Mouse (Mus musculus) forebrain, embryonic 12.5 days (tissue): Measurements from ENCODE around the gene Gm5868. TPM values are rescaled to one million over a fixed set of nuclear protein-coding genes. Genes with fewer than 3 reads are reported as not detected.
"Not testable (repeated sequence)": the region's sequence is repeated elsewhere in the genome, so short reads cannot be mapped to it uniquely, and the experiment has no call there.

ENCODE experiments used
- ATAC-seq: fragments of 200-750 bp; cut with Nextera tagmentation; 2 replicates; pipeline ENCODE4 v1.8.0; 2017; ENCODE audit warnings: moderate TSS enrichment; ENCODE audit not compliant: low FRiP score
- H3K27ac ChIP-seq: fragments of 300-500 bp; sonication (generic); 2 replicates; pipeline ENCODE4 v1.5.1; 2016; ENCODE audit warnings: mild to moderate bottlenecking
- H3K27me3 ChIP-seq: fragments of 300-500 bp; sonication (generic); 2 replicates; pipeline ENCODE4 v1.6.1; 2016; ENCODE audit warnings: mild to moderate bottlenecking
- H3K36me3 ChIP-seq: fragments of 300-500 bp; sonication (generic); replicated peaks from 2 replicates; pipeline ENCODE4 v1.6.1; 2016; ENCODE audit warnings: mild to moderate bottlenecking
- H3K4me1 ChIP-seq: fragments of 300-500 bp; sonication (generic); 2 replicates; pipeline ENCODE4 v1.6.1; 2016
- H3K4me2 ChIP-seq: fragments of 300-500 bp; sonication (generic); 2 replicates; pipeline ENCODE4 v1.6.1; 2016; ENCODE audit warnings: mild to moderate bottlenecking, moderate library complexity
- H3K4me3 ChIP-seq: fragments of 300-500 bp; sonication (generic); replicated peaks from 2 replicates; pipeline ENCODE4 v1.5.1; 2016; ENCODE audit warnings: mild to moderate bottlenecking
- H3K9ac ChIP-seq: fragments of 300-500 bp; sonication (generic); 2 replicates; pipeline ENCODE4 v1.6.1; 2016; ENCODE audit warnings: mild to moderate bottlenecking
- H3K9me3 ChIP-seq: fragments of 300-500 bp; sonication (generic); 2 replicates; pipeline ENCODE4 v1.6.1; 2016
- WGBS: fragments of 180-500 bp; shearing (Covaris S2); methylation state at CpG from one replicate; pipeline ENCODE4 v1.1.7; 2016; 5-methylcytosine and 5-hydroxymethylcytosine counted together
- polyA plus RNA-seq: library from polyadenylated mRNA; unstranded; fragments of >200 nt; fragmentation: Nextera tagmentation; extraction: Ambion mirVana; gene quantifications from 2 replicates; pipeline ENCODE4 v1.2.1, GENCODE M21; 2016

Gm5868 gene
- polyA plus RNA-seq, result 3.2 and 3.5 TPM in 2 replicates

GRCm38 (mm10) chr5:72587192-72587681, at the start of gene Gm5868:
Gm5868 (minus strand) TSS chr5:72587551.
- Histone ChIP-seq H3K4me3 (peak within 1 kb of the TSS; percentile 44), H3K27ac (no peak within 1 kb of the TSS), H3K9me3 (no peaks in the 10 kb centered on the region), H3K36me3 (no peaks in the 10 kb centered on the region), H3K4me2 (peak within 1 kb of the TSS; percentile 65), H3K27me3 (peaks cover 24% of the 10 kb centered on the region), H3K4me1 (peaks cover 7% of the 10 kb centered on the region; the same call in 1 of the 2 replicates), H3K9ac (peak within 1 kb of the TSS; percentile 47; the same call in 1 of the 2 replicates)
- peak; percentile 89 for ATAC-seq
- WGBS, result 3% methylated on average over 38 of the region's 38 CpGs

GRCm38 (mm10) chr5:72636576-72636975, 49.2 kb upstream of the Gm5868 start:
- 86% methylated on average over 3 of the region's 3 CpGs for WGBS
- ATAC-seq, result no peak
- Histone ChIP-seq H3K9ac (no peak overlapping the region), H3K27ac (no peak overlapping the region), H3K9me3 (no peaks in the 10 kb centered on the region), H3K4me2 (no peak overlapping the region), H3K36me3 (no peaks in the 10 kb centered on the region), H3K4me3 (no peak overlapping the region), H3K27me3 (no peaks in the 10 kb centered on the region), H3K4me1 (no peaks in the 10 kb centered on the region)

- Histone ChIP-seq H3K27ac (no peak overlapping the region), H3K4me3 (no peak overlapping the region), H3K36me3 (no peaks in the 10 kb centered on the region), H3K9me3 (no peaks in the 10 kb centered on the region), H3K4me2 (no peak overlapping the region), H3K27me3 (no peaks in the 10 kb centered on the region), H3K9ac (no peak overlapping the region), H3K4me1 (no peaks in the 10 kb centered on the region)
- ATAC-seq, result no peak
- WGBS, result 74% methylated on average over 3 of the region's 3 CpGs
Measured at GRCm38 (mm10) chr5:72636122-72636521, 48.8 kb upstream of the Gm5868 start.

- ATAC-seq, result no peak
- no peaks in the 10 kb centered on the region for H3K9me3 ChIP-seq
- WGBS, result 89% methylated on average over 9 of the region's 9 CpGs
Measured at GRCm38 (mm10) chr5:72634791-72635271, 47.5 kb upstream of the Gm5868 start.

GRCm38 (mm10) chr5:72630026-72630425, 42.7 kb upstream of the Gm5868 start:
- H3K4me2 ChIP-seq, result no peak overlapping the region
- no peak overlapping the region for H3K27ac ChIP-seq
- H3K4me3 ChIP-seq, result no peak overlapping the region
- H3K4me1 ChIP-seq, result no peaks in the 10 kb centered on the region
- no peaks in the 10 kb centered on the region for H3K9me3 ChIP-seq
- no peaks in the 10 kb centered on the region for H3K36me3 ChIP-seq
- H3K27me3 ChIP-seq, result no peaks in the 10 kb centered on the region
- ATAC-seq, result no peak
- 89% methylated on average over 6 of the region's 6 CpGs for WGBS
- H3K9ac ChIP-seq, result no peak overlapping the region

More at GRCm38 (mm10) chr5:72634791-72635271, 47.5 kb upstream of the Gm5868 start:
- H3K36me3 ChIP-seq, result no peaks in the 10 kb centered on the region
- no peaks in the 10 kb centered on the region for H3K4me1 ChIP-seq
- H3K27ac ChIP-seq, result no peak overlapping the region
- H3K9ac ChIP-seq, result no peak overlapping the region
- no peaks in the 10 kb centered on the region for H3K27me3 ChIP-seq
- H3K4me3 ChIP-seq, result no peak overlapping the region
- no peak overlapping the region for H3K4me2 ChIP-seq

- H3K4me1 ChIP-seq, result no peaks in the 10 kb centered on the region
- no peaks in the 10 kb centered on the region for H3K36me3 ChIP-seq
- H3K4me2 ChIP-seq, result no peak overlapping the region
- H3K9me3 ChIP-seq, result no peaks in the 10 kb centered on the region
- 82% methylated on average over 1 of the region's 1 CpGs for WGBS
- H3K27ac ChIP-seq, result no peak overlapping the region
- no peak overlapping the region for H3K9ac ChIP-seq
- H3K4me3 ChIP-seq, result no peak overlapping the region
- no peak for ATAC-seq
- H3K27me3 ChIP-seq, result no peaks in the 10 kb centered on the region
Measured at GRCm38 (mm10) chr5:72621022-72621421, 33.7 kb upstream of the Gm5868 start.

- WGBS, result 85% methylated on average over 4 of the region's 4 CpGs
- H3K27me3 ChIP-seq, result no peaks in the 10 kb centered on the region
- no peaks in the 10 kb centered on the region for H3K4me1 ChIP-seq
- no peak overlapping the region for H3K27ac ChIP-seq
- no peak overlapping the region for H3K4me2 ChIP-seq
- H3K9ac ChIP-seq, result no peak overlapping the region
- no peak for ATAC-seq
- no peaks in the 10 kb centered on the region for H3K9me3 ChIP-seq
- no peaks in the 10 kb centered on the region for H3K36me3 ChIP-seq
- no peak overlapping the region for H3K4me3 ChIP-seq
Measured at GRCm38 (mm10) chr5:72617413-72617812, 30.1 kb upstream of the Gm5868 start.

GRCm38 (mm10) chr5:72603138-72603537, 15.8 kb upstream of the Gm5868 start:
- Histone ChIP-seq H3K4me3 (no peak overlapping the region), H3K9ac (no peak overlapping the region), H3K4me1 (no peaks in the 10 kb centered on the region), H3K36me3 (no peaks in the 10 kb centered on the region), H3K4me2 (no peak overlapping the region), H3K27me3 (no peaks in the 10 kb centered on the region), H3K9me3 (no peaks in the 10 kb centered on the region), H3K27ac (no peak overlapping the region)
- WGBS, result 88% methylated on average over 4 of the region's 4 CpGs
- no peak for ATAC-seq

GRCm38 (mm10) chr5:72601006-72601405, 13.7 kb upstream of the Gm5868 start:
- H3K4me2 ChIP-seq, result no peak overlapping the region
- H3K9ac ChIP-seq, result no peak overlapping the region
- 7% methylated on average over 5 of the region's 5 CpGs for WGBS
- H3K27me3 ChIP-seq, result no peaks in the 10 kb centered on the region
- H3K4me3 ChIP-seq, result no peak overlapping the region
- H3K4me1 ChIP-seq, result no peaks in the 10 kb centered on the region
- H3K36me3 ChIP-seq, result no peaks in the 10 kb centered on the region
- no peaks in the 10 kb centered on the region for H3K9me3 ChIP-seq
- ATAC-seq, result peak; percentile 70; the same call in 1 of the 2 replicates
- no peak overlapping the region for H3K27ac ChIP-seq

- H3K4me1 ChIP-seq, H3K27ac ChIP-seq, H3K9me3 ChIP-seq, H3K36me3 ChIP-seq: not testable (repeated sequence)
- peak; percentile 18; the same call in 1 of the 2 replicates for ATAC-seq
- peak overlapping the region; percentile 47; the same call in 1 of the 2 replicates for H3K9ac ChIP-seq
- H3K27me3 ChIP-seq, result peaks cover 27% of the 10 kb centered on the region
- H3K4me2 ChIP-seq, result peak overlapping the region; percentile 65
- 42% methylated on average over 25 of the region's 25 CpGs for WGBS
- H3K4me3 ChIP-seq, result peak overlapping the region; percentile 44
Measured at GRCm38 (mm10) chr5:72586667-72587191, 622 bp downstream of the Gm5868 start.

GRCm38 (mm10) chr5:72586122-72586521, 1.2 kb downstream of the Gm5868 start:
- not testable (repeated sequence) for H3K36me3 ChIP-seq, ATAC-seq, H3K4me2 ChIP-seq, H3K4me3 ChIP-seq, H3K27ac ChIP-seq, H3K9me3 ChIP-seq, H3K4me1 ChIP-seq, H3K9ac ChIP-seq
- 47% methylated on average over 7 of the region's 7 CpGs for WGBS
- peaks cover 32% of the 10 kb centered on the region for H3K27me3 ChIP-seq

- not testable (repeated sequence) for H3K9me3 ChIP-seq, H3K36me3 ChIP-seq, H3K27ac ChIP-seq, H3K4me1 ChIP-seq
- Histone ChIP-seq H3K9ac (peak within 1 kb of the TSS; percentile 61), H3K4me3 (peak within 1 kb of the TSS; percentile 45), H3K27me3 (peaks cover 29% of the 10 kb centered on the region), H3K4me2 (peak within 1 kb of the TSS; percentile 73)
- WGBS, result 9% methylated on average over 19 of the region's 21 CpGs
- ATAC-seq, result peak; percentile 67
Measured at GRCm38 (mm10) chr5:72580970-72581332, 6.4 kb downstream of the Gm5868 start, which contains the start of gene Zar1. Zar1 (minus strand) TSS chr5:72581254.
